9 mouse cellular contexts compared by ENCODE assay signal in genomic region chr11:75173799-75174165, GRCm38 (mm10). TPM values are rescaled to one million over a fixed set of nuclear protein-coding genes. Genes with fewer than 3 reads are reported as not detected.
DNase-seq lines count a peak whose midpoint lies in the region; ATAC-seq and TF ChIP-seq lines count a peak whose summit lies in the region.
"Had no signal": no experiment of that assay in that cellular context is flagged by ENCODE, and none has a peak within 500 bp of the region (broad histone marks: within the 10 kb centered on the region; RNA-seq: fewer than 3 reads in every experiment).

No protein-coding gene starts in this region.

- no peak for DNase-seq in heart, postnatal 0 days (ENCODE audit: low spot score)
- DNase-seq in heart, adult 9 months (ENCODE audit: low spot score in 2 of 2): no peak
- no peak for DNase-seq in cerebellum, postnatal 14 days
- DNase-seq in layer of hippocampus, adult 11-12 months (ENCODE audit: low spot score): no peak
- no peak for DNase-seq in urinary bladder, postnatal 36 days (ENCODE audit: low spot score in 2 of 2)

- WGBS in heart, postnatal 0 days: under 1% methylated on average over 15 of the region's 15 CpGs
- WGBS in bone marrow, adult 2 months: 4% methylated on average over 15 of the region's 15 CpGs
- WGBS in hindbrain, embryonic 12.5 days: 3% methylated on average over 15 of the region's 15 CpGs
- 4% methylated on average over 15 of the region's 15 CpGs for WGBS in midbrain, embryonic 12.5 days

- H3K27me3 ChIP-seq in heart, postnatal 0 days (ENCODE audit: control insufficient read depth, insufficient read depth, low read length): peaks cover 44% of the 10 kb centered on the region
- H3K27me3 ChIP-seq in hindbrain, embryonic 12.5 days: peaks cover 58% of the 10 kb centered on the region
- peaks cover 64% of the 10 kb centered on the region for H3K27me3 ChIP-seq in midbrain, embryonic 12.5 days
- H3K27me3 ChIP-seq: Patski had no signal

- no peak overlapping the region for H3K27ac ChIP-seq in heart, postnatal 0 days (ENCODE audit: low read depth)
- H3K27ac ChIP-seq in bone marrow, adult 2 months (ENCODE audit: control insufficient read depth, insufficient read depth, low read depth, low read length, poor library complexity): no peak overlapping the region; the same call in 1 of the 2 replicates
- H3K27ac ChIP-seq in hindbrain, embryonic 12.5 days: peak overlapping the region; percentile 77; the same call in 1 of the 2 replicates
- 0 out of 2 replicates have a peak overlapping the region, but pooled peaks have one; percentile 60 for H3K27ac ChIP-seq in midbrain, embryonic 12.5 days (replicated peaks)

- no peak for TF ChIP-seq CTCF in heart, postnatal 0 days (IDR thresholded peaks at IDR 0.05; ENCODE audit: low read depth)
- no peak for TF ChIP-seq CTCF in bone marrow, adult 2 months (IDR thresholded peaks at IDR 0.05; ENCODE audit: control insufficient read depth, insufficient read depth, low read length)

- no peaks in the 10 kb centered on the region for H3K9me3 ChIP-seq in heart, postnatal 0 days (replicated peaks; ENCODE audit: control insufficient read depth, low read length)
- no peaks in the 10 kb centered on the region for H3K9me3 ChIP-seq in hindbrain, embryonic 12.5 days (replicated peaks)
- no peaks in the 10 kb centered on the region for H3K9me3 ChIP-seq in midbrain, embryonic 12.5 days

- H3K4me3 ChIP-seq in heart, postnatal 0 days (ENCODE audit: low read depth, low read length): peak overlapping the region; percentile 58
- H3K4me3 ChIP-seq in bone marrow, adult 2 months (replicated peaks; ENCODE audit: control insufficient read depth, low read depth, low read length): peak overlapping the region; percentile 35
- H3K4me3 ChIP-seq in hindbrain, embryonic 12.5 days: peak overlapping the region; percentile 68
- peak overlapping the region; percentile 68 for H3K4me3 ChIP-seq in midbrain, embryonic 12.5 days

- H3K4me1 ChIP-seq in heart, postnatal 0 days (ENCODE audit: control insufficient read depth, insufficient read depth): peaks cover 15% of the 10 kb centered on the region
- peaks cover 3% of the 10 kb centered on the region for H3K4me1 ChIP-seq in bone marrow, adult 2 months (ENCODE audit: control insufficient read depth, insufficient read depth, low read length)
- peaks cover 52% of the 10 kb centered on the region for H3K4me1 ChIP-seq in hindbrain, embryonic 12.5 days
- peaks cover 57% of the 10 kb centered on the region for H3K4me1 ChIP-seq in midbrain, embryonic 12.5 days

- no peaks in the 10 kb centered on the region; the same call in 1 of the 2 replicates for H3K36me3 ChIP-seq in heart, postnatal 0 days (replicated peaks; ENCODE audit: control insufficient read depth, insufficient read depth, low read length)
- 0 out of 2 replicates have a peak, but pooled peaks cover 9% of the 10 kb centered on the region for H3K36me3 ChIP-seq in hindbrain, embryonic 12.5 days
- H3K36me3 ChIP-seq in midbrain, embryonic 12.5 days: peaks cover 15% of the 10 kb centered on the region

- no peak for TF ChIP-seq POLR2A in bone marrow, adult 2 months (IDR thresholded peaks at IDR 0.05; ENCODE audit: borderline replicate concordance, control insufficient read depth, low read depth, low read length)

- no peak for TF ChIP-seq EP300 in heart, postnatal 0 days (IDR thresholded peaks at IDR 0.05; ENCODE audit: low read depth)

- ATAC-seq in heart, postnatal 0 days (ENCODE audit: insufficient read depth, low read depth): no peak
- ATAC-seq in hindbrain, embryonic 12.5 days (ENCODE audit: low FRiP score): no peak
- no peak for ATAC-seq in midbrain, embryonic 12.5 days (ENCODE audit: low FRiP score, low read depth)

- H3K4me2 ChIP-seq in heart, postnatal 0 days (ENCODE audit: low read depth, low read length): peak overlapping the region; percentile 75
- H3K4me2 ChIP-seq in hindbrain, embryonic 12.5 days (replicated peaks): peak overlapping the region; percentile 80
- peak overlapping the region; percentile 73 for H3K4me2 ChIP-seq in midbrain, embryonic 12.5 days (replicated peaks)

- no peak overlapping the region for H3K9ac ChIP-seq in heart, postnatal 0 days (replicated peaks; ENCODE audit: low read depth, low read length)
- H3K9ac ChIP-seq in hindbrain, embryonic 12.5 days: peak overlapping the region; percentile 60
- H3K9ac ChIP-seq in midbrain, embryonic 12.5 days (replicated peaks): peak overlapping the region; percentile 57; the same call in 1 of the 2 replicates

RNA-seq across cellular contexts. Expression of gene Hic1, which starts 4.5 kb away (rescaled TPM):
- total RNA-seq in heart, postnatal 0 days (2014; rRNA removed; ENCODE audit: low replicate concordance): 17.8 and 19.5 TPM in 2 replicates
- polyA plus RNA-seq in heart, postnatal 0 days (2015; fragmentation: Nextera tagmentation; extraction: Ambion mirVana): 4.8 and 6.1 TPM in 2 replicates
- polyA plus RNA-seq in bone marrow, adult 2 months (2011; ENCODE audit: insufficient read depth, insufficient read length, low replicate concordance, missing spikeins): 0.36 TPM in 1 of 2 replicates, not detected in the other
- 11.3 and 15.8 TPM in 2 replicates for polyA plus RNA-seq in hindbrain, embryonic 12.5 days (2016; fragmentation: Nextera tagmentation; extraction: Ambion mirVana)
- 3.7 and 4.8 TPM in 2 replicates for polyA plus RNA-seq in midbrain, embryonic 12.5 days (2016; fragmentation: Nextera tagmentation; extraction: Ambion mirVana)

RNA-seq across cellular contexts. Expression of gene Ovca2, which starts 4.9 kb away (rescaled TPM):
- 8.9 and 35.2 TPM in 2 replicates for total RNA-seq in heart, postnatal 0 days (2014; rRNA removed; ENCODE audit: low replicate concordance)
- polyA plus RNA-seq in heart, postnatal 0 days (2015; fragmentation: Nextera tagmentation; extraction: Ambion mirVana): 12.9 and 13.4 TPM in 2 replicates
- polyA plus RNA-seq in bone marrow, adult 2 months (2011; ENCODE audit: insufficient read depth, insufficient read length, low replicate concordance, missing spikeins): 5.6 and 20.8 TPM in 2 replicates
- 23.8 and 24.5 TPM in 2 replicates for polyA plus RNA-seq in hindbrain, embryonic 12.5 days (2016; fragmentation: Nextera tagmentation; extraction: Ambion mirVana)
- polyA plus RNA-seq in midbrain, embryonic 12.5 days (2016; fragmentation: Nextera tagmentation; extraction: Ambion mirVana): 23.2 and 24.9 TPM in 2 replicates

RNA-seq across cellular contexts. Expression of gene Dph1, which starts 17.3 kb away (rescaled TPM):
- 34.4 and 72.1 TPM in 2 replicates for total RNA-seq in heart, postnatal 0 days (2014; rRNA removed; ENCODE audit: low replicate concordance)
- 19.3 and 20.2 TPM in 2 replicates for polyA plus RNA-seq in heart, postnatal 0 days (2015; fragmentation: Nextera tagmentation; extraction: Ambion mirVana)
- 3.5 and 5.9 TPM in 2 replicates for polyA plus RNA-seq in bone marrow, adult 2 months (2011; ENCODE audit: insufficient read depth, insufficient read length, low replicate concordance, missing spikeins)
- polyA plus RNA-seq in hindbrain, embryonic 12.5 days (2016; fragmentation: Nextera tagmentation; extraction: Ambion mirVana): 14.8 and 18.6 TPM in 2 replicates
- 15.8 and 17.6 TPM in 2 replicates for polyA plus RNA-seq in midbrain, embryonic 12.5 days (2016; fragmentation: Nextera tagmentation; extraction: Ambion mirVana)

RNA-seq across cellular contexts. Expression of gene Rtn4rl1, which starts 19.8 kb away (rescaled TPM):
- 6.0 and 19.7 TPM in 2 replicates for total RNA-seq in heart, postnatal 0 days (2014; rRNA removed; ENCODE audit: low replicate concordance)
- 12.2 and 12.8 TPM in 2 replicates for polyA plus RNA-seq in heart, postnatal 0 days (2015; fragmentation: Nextera tagmentation; extraction: Ambion mirVana)
- polyA plus RNA-seq in bone marrow, adult 2 months (2011; ENCODE audit: insufficient read depth, insufficient read length, low replicate concordance, missing spikeins): 0.65 and 0.85 TPM in 2 replicates
- 5.1 and 5.8 TPM in 2 replicates for polyA plus RNA-seq in hindbrain, embryonic 12.5 days (2016; fragmentation: Nextera tagmentation; extraction: Ambion mirVana)
- polyA plus RNA-seq in midbrain, embryonic 12.5 days (2016; fragmentation: Nextera tagmentation; extraction: Ambion mirVana): 9.3 and 10.2 TPM in 2 replicates

Comparison
In these comparisons a context has a peak if more than half of its experiments do, and no peak if none do; other contexts are left out.
1. H3K27ac ChIP-seq: peak in hindbrain, embryonic 12.5 days (single experiment) and midbrain, embryonic 12.5 days (single experiment); none in heart, postnatal 0 days (single experiment) and bone marrow, adult 2 months (single experiment).
2. Peak in every context shown above with its lines, with median percentiles within 50 percentile points of each other: H3K4me2 ChIP-seq and H3K4me3 ChIP-seq.